Mouse (Mus musculus) brown adipose tissue, adult 24 weeks (tissue): ENCODE results near the gene Hoxb9. TPM values are rescaled to one million over a fixed set of nuclear protein-coding genes. Genes with fewer than 3 reads are reported as not detected.

Experiments
- H3K27ac ChIP-seq: fragments of 200-500 bp; replicated peaks from 2 replicates; pipeline ENCODE4 v1.5.1; 2012; ENCODE audit warnings: low read depth, mild to moderate bottlenecking, low read length
- H3K4me1 ChIP-seq: fragments of 200-500 bp; 2 replicates; pipeline ENCODE4 v1.6.1; 2012; ENCODE audit warnings: low read length, mixed read lengths; ENCODE audit not compliant: control insufficient read depth, insufficient read depth, insufficient read length
- H3K4me3 ChIP-seq: fragments of 200-500 bp; 2 replicates; pipeline ENCODE4 v1.5.1; 2012; ENCODE audit warnings: low read depth, mild to moderate bottlenecking, low read length, moderate library complexity; ENCODE audit not compliant: insufficient read depth
- polyA plus RNA-seq: library from polyadenylated mRNA; stranded (reverse); fragments of >200 nt; gene quantifications from 2 replicates; pipeline ENCODE4 v1.2.4, GENCODE M21; 2012; ENCODE audit not compliant: missing spikeins, insufficient read depth, insufficient read length

Gene Hoxb9
- polyA plus RNA-seq, 1 experiment: not detected

GRCm38 (mm10) chr11:96261323-96261890 is 9.8 kb upstream of the Hoxb9 start:
- H3K27ac ChIP-seq: no peak overlapping the region
- no peak overlapping the region for H3K4me3 ChIP-seq
- no peaks in the 10 kb centered on the region for H3K4me1 ChIP-seq

- Histone ChIP-seq H3K27ac (no peak overlapping the region), H3K4me1 (no peaks in the 10 kb centered on the region), H3K4me3 (no peak overlapping the region)
These were observed 8.9 kb upstream of the Hoxb9 start for GRCm38 (mm10) chr11:96262262-96262830.

- H3K27ac ChIP-seq: no peak overlapping the region
- H3K4me3 ChIP-seq: no peak overlapping the region
These were observed 7.4 kb upstream of the Hoxb9 start for GRCm38 (mm10) chr11:96263636-96264389.

GRCm38 (mm10) chr11:96264390-96265020 is 6.8 kb upstream of the Hoxb9 start:
- H3K4me1 ChIP-seq: no peaks in the 10 kb centered on the region
- H3K27ac ChIP-seq: no peak overlapping the region
- no peak overlapping the region for H3K4me3 ChIP-seq

More at GRCm38 (mm10) chr11:96263636-96264389, 7.4 kb upstream of the Hoxb9 start:
- H3K4me1 ChIP-seq: no peaks in the 10 kb centered on the region

GRCm38 (mm10) chr11:96265954-96266353 is 5.3 kb upstream of the Hoxb9 start:
- H3K4me3 ChIP-seq: no peak overlapping the region
- no peak overlapping the region for H3K27ac ChIP-seq
- no peaks in the 10 kb centered on the region for H3K4me1 ChIP-seq

GRCm38 (mm10) chr11:96267021-96267920 is 4.0 kb upstream of the Hoxb9 start:
- Histone ChIP-seq H3K27ac (no peak overlapping the region), H3K4me1 (no peaks in the 10 kb centered on the region), H3K4me3 (no peak overlapping the region)

GRCm38 (mm10) chr11:96268031-96268745 is 3.1 kb upstream of the Hoxb9 start:
- H3K27ac ChIP-seq: no peak overlapping the region
- no peaks in the 10 kb centered on the region for H3K4me1 ChIP-seq
- no peak overlapping the region for H3K4me3 ChIP-seq

GRCm38 (mm10) chr11:96269869-96270268 is 1.4 kb upstream of the Hoxb9 start:
- Histone ChIP-seq H3K27ac (no peak overlapping the region), H3K4me3 (no peak overlapping the region), H3K4me1 (no peaks in the 10 kb centered on the region)

- no peaks in the 10 kb centered on the region for H3K4me1 ChIP-seq
- no peak overlapping the region for H3K27ac ChIP-seq
- peak overlapping the region; percentile 54 for H3K4me3 ChIP-seq
These were observed 319 bp downstream of the Hoxb9 start for GRCm38 (mm10) chr11:96271541-96272011.

GRCm38 (mm10) chr11:96272024-96272921 is 1.0 kb downstream of the Hoxb9 start:
- peak overlapping the region; percentile 54 for H3K4me3 ChIP-seq
- H3K4me1 ChIP-seq: no peaks in the 10 kb centered on the region
- no peak overlapping the region for H3K27ac ChIP-seq

GRCm38 (mm10) chr11:96274428-96274827 is 3.2 kb downstream of the Hoxb9 start:
- H3K4me1 ChIP-seq: no peaks in the 10 kb centered on the region
- no peak overlapping the region for H3K27ac ChIP-seq
- no peak overlapping the region for H3K4me3 ChIP-seq

GRCm38 (mm10) chr11:96275896-96276295 is 4.6 kb downstream of the Hoxb9 start:
- Histone ChIP-seq H3K4me1 (no peaks in the 10 kb centered on the region), H3K27ac (no peak overlapping the region), H3K4me3 (no peak overlapping the region)
